Mouse (Mus musculus) forebrain, embryonic 13.5 days (tissue): ENCODE measurements around the gene Ep400. TPM values are rescaled to one million over a fixed set of nuclear protein-coding genes. Genes with fewer than 3 reads are reported as not detected.

Source experiments
- ATAC-seq: fragments of 200-750 bp; cut with Nextera tagmentation; 2 replicates; pipeline ENCODE4 v1.8.0; 2017
- H3K27ac ChIP-seq: fragments of 300-500 bp; sonication (generic); 2 replicates; pipeline ENCODE4 v1.5.1; 2015; ENCODE audit warnings: inconsistent platforms, mild to moderate bottlenecking, moderate library complexity
- H3K27me3 ChIP-seq: fragments of 300-500 bp; sonication (generic); 2 replicates; pipeline ENCODE4 v1.6.1; 2015; ENCODE audit warnings: mild to moderate bottlenecking, inconsistent platforms
- H3K36me3 ChIP-seq: fragments of 300-500 bp; sonication (generic); 2 replicates; pipeline ENCODE4 v1.6.1; 2015; ENCODE audit warnings: mild to moderate bottlenecking, inconsistent platforms; ENCODE audit not compliant: poor library complexity, severe bottlenecking
- H3K4me1 ChIP-seq: fragments of 300-500 bp; sonication (generic); 2 replicates; pipeline ENCODE4 v1.6.1; 2015; ENCODE audit warnings: inconsistent platforms
- H3K4me2 ChIP-seq: fragments of 300-500 bp; sonication (generic); 2 replicates; pipeline ENCODE4 v1.6.1; 2015; ENCODE audit warnings: inconsistent platforms, mild to moderate bottlenecking, moderate library complexity
- H3K4me3 ChIP-seq: fragments of 300-500 bp; sonication (generic); 2 replicates; pipeline ENCODE4 v1.5.1; 2015; ENCODE audit warnings: mild to moderate bottlenecking, inconsistent platforms
- H3K9ac ChIP-seq: fragments of 300-500 bp; sonication (generic); 2 replicates; pipeline ENCODE4 v1.6.1; 2015; ENCODE audit warnings: mild to moderate bottlenecking, inconsistent platforms
- H3K9me3 ChIP-seq: fragments of 300-500 bp; sonication (generic); replicated peaks from 2 replicates; pipeline ENCODE4 v1.6.1; 2016; ENCODE audit warnings: inconsistent platforms
- whole genome bisulfite sequencing: fragments of 180-500 bp; shearing (Covaris S2); methylation state at CpG from one replicate; pipeline ENCODE4 v1.1.7; 2015; 5-methylcytosine and 5-hydroxymethylcytosine counted together
- polyA plus RNA-seq: library from polyadenylated mRNA; unstranded; fragments of >200 nt; fragmentation: Nextera tagmentation; extraction: Ambion mirVana; gene quantifications from 2 replicates; pipeline ENCODE4 v1.2.1, GENCODE M21; 2015

Ep400 gene
- polyA plus RNA-seq, 1 experiment from 2014 or later: 50.1 TPM

DNA sequence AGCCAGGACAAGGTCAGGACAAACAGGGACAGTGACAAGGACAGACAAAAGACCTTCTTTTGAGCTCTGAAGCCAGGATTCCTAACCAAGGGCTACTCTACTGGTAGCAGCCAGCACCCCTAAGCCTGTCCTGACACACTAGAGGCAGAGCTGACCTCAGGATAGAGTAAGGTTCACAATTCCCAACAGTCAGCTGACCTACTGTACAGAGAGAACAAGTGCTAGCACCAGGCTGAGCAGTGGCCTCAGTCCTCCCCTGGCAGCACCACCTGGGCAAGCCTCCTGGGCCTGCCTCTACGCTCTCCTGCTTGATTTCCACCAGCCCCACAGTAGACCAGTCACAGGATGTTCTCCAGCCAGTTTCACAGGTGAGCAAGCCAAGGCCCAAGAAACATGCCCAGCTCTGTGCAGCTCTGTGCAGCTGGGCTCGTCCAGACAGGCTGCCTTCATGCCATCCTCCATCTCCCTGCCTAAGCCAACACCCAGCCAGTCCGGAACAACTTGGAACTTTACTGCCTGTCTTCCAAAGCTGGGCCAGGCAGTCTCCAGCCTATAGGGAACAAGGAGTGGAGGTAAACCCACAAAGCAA lies 30.6 kb upstream of the Ep400 start:
- peaks cover 96% of the 10 kb centered on the region for H3K36me3 ChIP-seq

DNA sequence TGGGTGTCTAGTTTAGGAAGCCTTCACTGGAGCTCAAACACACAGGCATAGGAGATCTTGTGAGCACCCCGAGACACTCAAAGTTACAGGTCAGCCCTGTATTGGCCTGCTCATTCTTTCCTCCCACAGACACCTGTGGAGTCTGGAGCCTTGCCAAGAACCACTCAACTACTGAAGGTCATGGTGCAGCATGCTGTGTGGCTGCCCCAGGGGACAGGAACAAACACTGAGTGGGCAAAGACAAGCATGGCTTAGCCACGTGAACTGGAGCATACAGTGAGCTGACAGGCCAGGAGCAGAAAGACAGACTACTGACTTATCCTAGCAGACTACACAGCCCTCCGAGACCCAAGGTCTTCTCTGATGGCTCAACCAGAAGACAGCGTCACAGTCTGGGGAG lies 27.2 kb upstream of the Ep400 start:
- H3K4me1 ChIP-seq: no peaks in the 10 kb centered on the region
- no peaks in the 10 kb centered on the region for H3K9me3 ChIP-seq
- H3K27me3 ChIP-seq: no peaks in the 10 kb centered on the region
- no peak for ATAC-seq
- no peak overlapping the region for H3K27ac ChIP-seq
- 68% methylated on average over 4 of the region's 4 CpGs for WGBS
- peaks cover 99% of the 10 kb centered on the region for H3K36me3 ChIP-seq
- no peak overlapping the region for H3K9ac ChIP-seq
- no peak overlapping the region for H3K4me2 ChIP-seq
- H3K4me3 ChIP-seq: no peak overlapping the region

More for the DNA sequence above, 30.6 kb upstream of the Ep400 start:
- Histone ChIP-seq H3K9ac (no peak overlapping the region), H3K27me3 (no peaks in the 10 kb centered on the region), H3K4me3 (no peak overlapping the region), H3K4me2 (no peak overlapping the region), H3K27ac (no peak overlapping the region), H3K4me1 (peaks cover 16% of the 10 kb centered on the region), H3K9me3 (no peaks in the 10 kb centered on the region)
- WGBS: 91% methylated on average over 3 of the region's 3 CpGs
- no peak for ATAC-seq

GRCm38 (mm10) chr5:110794363-110794762 lies 23.8 kb upstream of the Ep400 start:
- no peak for ATAC-seq
- Histone ChIP-seq H3K4me1 (no peaks in the 10 kb centered on the region), H3K36me3 (peaks cover 100% of the 10 kb centered on the region), H3K4me3 (no peak overlapping the region), H3K9me3 (no peaks in the 10 kb centered on the region), H3K9ac (no peak overlapping the region), H3K4me2 (no peak overlapping the region), H3K27ac (no peak overlapping the region), H3K27me3 (no peaks in the 10 kb centered on the region)
- WGBS: 93% methylated on average over 7 of the region's 7 CpGs

- Histone ChIP-seq H3K4me3 (no peak overlapping the region), H3K9ac (no peak overlapping the region), H3K36me3 (peaks cover 93% of the 10 kb centered on the region), H3K4me2 (no peak overlapping the region), H3K27ac (no peak overlapping the region), H3K9me3 (no peaks in the 10 kb centered on the region), H3K27me3 (no peaks in the 10 kb centered on the region), H3K4me1 (no peaks in the 10 kb centered on the region)
- ATAC-seq: peak; percentile 37; the same call in 1 of the 2 replicates
- 68% methylated on average over 5 of the region's 5 CpGs for WGBS
These were observed 18.2 kb upstream of the Ep400 start for GRCm38 (mm10) chr5:110788684-110789083.

DNA sequence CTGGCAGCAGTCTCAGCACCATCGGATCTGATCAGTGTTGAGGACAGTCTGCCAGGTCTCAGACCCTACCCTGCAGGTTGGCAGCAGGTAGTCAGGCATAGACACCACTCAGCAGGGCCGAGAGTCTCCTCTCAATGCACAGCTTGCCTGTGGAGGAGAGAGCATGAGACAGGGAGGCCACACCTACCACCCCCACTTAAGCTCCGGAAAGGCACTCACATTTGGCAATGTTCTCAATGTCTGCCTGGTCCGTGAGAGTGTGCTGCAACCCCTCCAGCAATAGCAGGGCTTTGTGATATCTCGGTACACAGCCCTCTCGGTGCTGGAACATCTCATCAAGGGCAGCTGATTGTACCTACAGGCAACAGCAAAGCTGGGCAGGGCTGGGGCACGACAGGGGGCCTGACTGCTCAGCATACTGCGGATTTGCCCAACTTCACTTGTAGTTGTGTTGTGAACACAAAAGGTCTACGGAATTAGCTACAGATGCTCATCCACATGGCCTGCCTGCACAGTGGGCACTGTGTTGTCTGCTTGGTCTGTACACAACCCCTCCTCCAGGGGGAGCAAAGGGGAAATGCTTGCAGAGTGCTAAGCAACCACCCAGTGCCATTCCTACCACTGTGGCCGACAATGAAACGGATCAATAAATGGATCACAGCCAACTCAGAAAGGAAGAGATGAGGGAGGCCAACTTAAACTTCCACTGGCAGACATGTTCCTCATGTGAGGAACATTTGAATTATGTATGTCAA lies 15.7 kb upstream of the Ep400 start:
- Histone ChIP-seq H3K4me3 (no peak overlapping the region), H3K4me2 (no peak overlapping the region), H3K27me3 (no peaks in the 10 kb centered on the region), H3K36me3 (peaks cover 69% of the 10 kb centered on the region), H3K4me1 (no peaks in the 10 kb centered on the region), H3K9me3 (no peaks in the 10 kb centered on the region), H3K27ac (no peak overlapping the region), H3K9ac (no peak overlapping the region)
- WGBS: 89% methylated on average over 11 of the region's 11 CpGs
- ATAC-seq: no peak

DNA sequence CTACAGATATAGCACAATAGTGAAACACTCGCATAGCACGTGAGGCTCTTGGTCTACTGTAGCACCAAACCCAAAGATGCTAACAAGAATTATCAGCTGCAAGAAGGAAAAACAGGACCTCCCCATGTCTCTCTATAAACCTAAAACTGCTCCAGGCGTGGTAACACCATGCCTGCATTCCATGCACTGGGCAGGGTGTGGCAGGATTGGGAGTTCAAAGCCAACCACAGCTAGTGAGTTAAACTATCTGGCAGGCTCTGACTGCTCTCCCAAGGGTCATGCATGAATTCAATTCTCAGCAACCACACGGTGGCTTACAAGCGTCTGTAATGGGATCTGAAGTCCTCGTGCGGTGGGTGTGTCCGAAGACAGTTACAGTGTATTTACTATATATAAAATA lies 12.6 kb upstream of the Ep400 start:
- Histone ChIP-seq H3K4me2 (no peak overlapping the region), H3K9ac (no peak overlapping the region), H3K4me3 (no peak overlapping the region), H3K36me3 (peaks cover 41% of the 10 kb centered on the region), H3K9me3 (no peaks in the 10 kb centered on the region), H3K27me3 (no peaks in the 10 kb centered on the region), H3K4me1 (peaks cover 23% of the 10 kb centered on the region), H3K27ac (no peak overlapping the region)
- no peak for ATAC-seq
- 80% methylated on average over 8 of the region's 8 CpGs for WGBS

- no peak overlapping the region for H3K9ac ChIP-seq
- WGBS: 86% methylated on average over 7 of the region's 7 CpGs
- H3K27ac ChIP-seq: no peak overlapping the region
- H3K4me2 ChIP-seq: no peak overlapping the region
- no peak overlapping the region for H3K4me3 ChIP-seq
- H3K36me3 ChIP-seq: peaks cover 40% of the 10 kb centered on the region
- H3K9me3 ChIP-seq: no peaks in the 10 kb centered on the region
- ATAC-seq: no peak
- H3K27me3 ChIP-seq: no peaks in the 10 kb centered on the region
- H3K4me1 ChIP-seq: peaks cover 23% of the 10 kb centered on the region
These were observed 11.2 kb upstream of the Ep400 start for GRCm38 (mm10) chr5:110781529-110782238.

- ATAC-seq: peak; percentile 67; the same call in 1 of the 2 replicates
- no peaks in the 10 kb centered on the region for H3K9me3 ChIP-seq
- H3K4me1 ChIP-seq: peaks cover 23% of the 10 kb centered on the region
- H3K4me2 ChIP-seq: peak overlapping the region; percentile 98
- H3K36me3 ChIP-seq: peaks cover 40% of the 10 kb centered on the region
- no peaks in the 10 kb centered on the region for H3K27me3 ChIP-seq
- no peak overlapping the region; the same call in 1 of the 2 replicates for H3K27ac ChIP-seq
- 54% methylated on average over 10 of the region's 10 CpGs for WGBS
- H3K4me3 ChIP-seq: peak overlapping the region; percentile 76
- peak overlapping the region; percentile 85 for H3K9ac ChIP-seq
These were observed 10.4 kb upstream of the Ep400 start for GRCm38 (mm10) chr5:110780761-110781528.

- H3K27me3 ChIP-seq: no peaks in the 10 kb centered on the region
- H3K4me2 ChIP-seq: peak within 1 kb of the TSS; percentile 98
- peak within 1 kb of the TSS; percentile 85 for H3K9ac ChIP-seq
- H3K27ac ChIP-seq: no peak within 1 kb of the TSS; the same call in 1 of the 2 replicates
- under 1% methylated on average over 57 of the region's 57 CpGs for WGBS
- H3K4me3 ChIP-seq: peak within 1 kb of the TSS; percentile 76
- ATAC-seq: peak; percentile 84
- H3K36me3 ChIP-seq: peaks cover 41% of the 10 kb centered on the region
- peaks cover 23% of the 10 kb centered on the region for H3K4me1 ChIP-seq
- H3K9me3 ChIP-seq: no peaks in the 10 kb centered on the region
These were observed 9.7 kb upstream of the Ep400 start, which contains the start of gene Pus1 for GRCm38 (mm10) chr5:110779998-110780760. Pus1 (minus strand) TSS chr5:110780659.

GRCm38 (mm10) chr5:110779276-110779997 lies 8.9 kb upstream of the Ep400 start:
- H3K4me1 ChIP-seq: peaks cover 23% of the 10 kb centered on the region
- peak overlapping the region; percentile 76 for H3K4me3 ChIP-seq
- no peak for ATAC-seq
- H3K9ac ChIP-seq: peak overlapping the region; percentile 85
- peak overlapping the region; percentile 98 for H3K4me2 ChIP-seq
- no peaks in the 10 kb centered on the region for H3K27me3 ChIP-seq
- 21% methylated on average over 15 of the region's 15 CpGs for WGBS
- H3K36me3 ChIP-seq: peaks cover 43% of the 10 kb centered on the region
- H3K9me3 ChIP-seq: no peaks in the 10 kb centered on the region
- no peak overlapping the region for H3K27ac ChIP-seq

DNA sequence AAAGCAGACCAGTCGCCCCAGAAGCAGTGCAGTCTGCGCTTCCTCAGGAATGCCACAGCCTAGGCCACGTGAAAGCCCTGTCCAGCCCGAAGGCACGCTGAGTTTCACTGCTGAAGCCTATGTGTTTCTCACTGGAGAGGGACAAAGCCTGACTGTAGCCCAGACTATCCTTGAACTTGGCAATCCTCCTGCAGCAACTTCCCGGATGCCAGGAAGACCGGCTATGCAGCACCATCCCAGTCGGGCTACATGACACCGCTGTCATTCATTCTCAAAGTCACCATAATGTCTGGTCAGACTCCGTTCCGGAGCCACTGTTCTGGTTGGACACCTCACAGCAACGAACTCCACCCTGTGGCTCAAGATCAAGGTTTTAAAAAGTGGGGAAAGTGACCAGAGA lies 7.7 kb upstream of the Ep400 start:
- Histone ChIP-seq H3K4me1 (peaks cover 23% of the 10 kb centered on the region), H3K4me2 (no peak overlapping the region), H3K36me3 (peaks cover 51% of the 10 kb centered on the region), H3K27ac (no peak overlapping the region), H3K4me3 (no peak overlapping the region), H3K27me3 (no peaks in the 10 kb centered on the region), H3K9ac (no peak overlapping the region; the same call in 1 of the 2 replicates), H3K9me3 (no peaks in the 10 kb centered on the region)
- ATAC-seq: no peak
- 89% methylated on average over 12 of the region's 12 CpGs for WGBS
